17 mouse cellular contexts compared by ENCODE assay signal in the genomic region with DNA sequence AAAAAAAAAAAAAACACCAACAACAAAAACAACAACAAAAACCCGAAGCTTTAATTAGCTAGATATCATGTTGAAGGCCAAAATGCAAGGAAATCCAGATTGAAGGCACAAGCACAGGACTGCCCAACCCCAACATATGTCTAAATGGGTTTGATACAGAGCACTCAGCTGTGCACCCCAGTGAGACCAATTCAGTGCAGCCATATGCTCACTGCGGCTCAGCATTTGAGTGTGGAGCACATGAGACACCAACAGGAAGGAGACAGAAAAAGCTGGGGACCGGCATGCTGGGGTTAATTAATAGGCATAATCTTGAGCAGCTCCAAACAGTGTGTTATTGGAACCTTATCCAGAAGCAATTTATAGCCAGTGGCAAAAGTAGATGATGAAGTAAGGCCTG.
A peak's percentile ranks its signal among the peaks of the same experiment; 100 is the strongest.
DNase-seq lines count a peak whose midpoint lies in the region; ATAC-seq lines count a peak whose summit lies in the region.
"Had no signal": no experiment of that assay in that cellular context is flagged by ENCODE, and none has a peak within 500 bp of the region (broad histone marks: within the 10 kb centered on the region; RNA-seq: fewer than 3 reads in every experiment).

No protein-coding gene starts in this region.

- H3K36me3 ChIP-seq in hindbrain, embryonic 15.5 days: no peaks in the 10 kb centered on the region
- no peaks in the 10 kb centered on the region for H3K36me3 ChIP-seq in hindbrain, embryonic 11.5 days (ENCODE audit: control insufficient read depth, insufficient read depth, low read length)
- H3K36me3 ChIP-seq in neural tube, embryonic 14.5 days (ENCODE audit: control insufficient read depth, insufficient read depth, low read length): no peaks in the 10 kb centered on the region
- H3K36me3 ChIP-seq: G1E; heart, embryonic 10.5 days; limb, embryonic 10.5 days; liver, embryonic 13.5 days had no signal

- H3K4me3 ChIP-seq in hindbrain, embryonic 15.5 days: no peak overlapping the region
- no peak overlapping the region for H3K4me3 ChIP-seq in hindbrain, embryonic 11.5 days (ENCODE audit: low read depth, low read length)
- no peak overlapping the region for H3K4me3 ChIP-seq in neural tube, embryonic 14.5 days (ENCODE audit: low read depth, low read length)
- H3K4me3 ChIP-seq: heart, embryonic 10.5 days; limb, embryonic 10.5 days; liver, embryonic 13.5 days; megakaryocyte, embryonic 14.5 days had no signal

- no peak overlapping the region for H3K9ac ChIP-seq in hindbrain, embryonic 15.5 days
- H3K9ac ChIP-seq in hindbrain, embryonic 11.5 days (ENCODE audit: low read depth, low read length): no peak overlapping the region
- no peak overlapping the region for H3K9ac ChIP-seq in neural tube, embryonic 14.5 days (replicated peaks; ENCODE audit: low read depth, low read length)
- H3K9ac ChIP-seq: liver, embryonic 13.5 days had no signal

- no peak overlapping the region for H3K4me2 ChIP-seq in hindbrain, embryonic 15.5 days
- H3K4me2 ChIP-seq in hindbrain, embryonic 11.5 days (replicated peaks; ENCODE audit: low read depth, low read length): no peak overlapping the region
- no peak overlapping the region for H3K4me2 ChIP-seq in neural tube, embryonic 14.5 days (ENCODE audit: low read depth, low read length)
- H3K4me2 ChIP-seq: liver, embryonic 13.5 days had no signal

- no peaks in the 10 kb centered on the region for H3K4me1 ChIP-seq in hindbrain, embryonic 15.5 days (replicated peaks)
- H3K4me1 ChIP-seq in hindbrain, embryonic 11.5 days (replicated peaks; ENCODE audit: control insufficient read depth, insufficient read depth, low read length): no peaks in the 10 kb centered on the region; the same call in 1 of the 2 replicates
- no peaks in the 10 kb centered on the region for H3K4me1 ChIP-seq in neural tube, embryonic 14.5 days (ENCODE audit: control insufficient read depth, insufficient read depth, low read length)
- H3K4me1 ChIP-seq: heart, embryonic 10.5 days; limb, embryonic 10.5 days; liver, embryonic 13.5 days; megakaryocyte, embryonic 14.5 days had no signal

- no peaks in the 10 kb centered on the region for H3K9me3 ChIP-seq in hindbrain, embryonic 15.5 days
- no peaks in the 10 kb centered on the region for H3K9me3 ChIP-seq in hindbrain, embryonic 11.5 days (ENCODE audit: control insufficient read depth, low read length)
- no peaks in the 10 kb centered on the region for H3K9me3 ChIP-seq in neural tube, embryonic 14.5 days (ENCODE audit: control insufficient read depth, low read length)
- H3K9me3 ChIP-seq: G1E; heart, embryonic 10.5 days; limb, embryonic 10.5 days; liver, embryonic 13.5 days; megakaryocyte, embryonic 14.5 days had no signal

- H3K27me3 ChIP-seq in hindbrain, embryonic 15.5 days: no peaks in the 10 kb centered on the region
- H3K27me3 ChIP-seq in hindbrain, embryonic 11.5 days (ENCODE audit: control insufficient read depth, insufficient read depth, low read length): no peaks in the 10 kb centered on the region
- no peaks in the 10 kb centered on the region for H3K27me3 ChIP-seq in neural tube, embryonic 14.5 days (ENCODE audit: control insufficient read depth, insufficient read depth, low read length)
- H3K27me3 ChIP-seq: liver, embryonic 13.5 days; megakaryocyte, embryonic 14.5 days had no signal

- no peak for DNase-seq in hindbrain, embryonic 11.5 days (ENCODE audit: low spot score)
- peak; percentile 74 for DNase-seq in cerebellum, adult 11 months
- peak; percentile 72 for DNase-seq in cerebellum, adult 8-10 months
- DNase-seq in urinary bladder, postnatal 36 days (ENCODE audit: low spot score in 2 of 2): no peak
- DNase-seq: embryo, embryonic 11 days; gastrocnemius, postnatal 36 days; liver, embryonic 13.5 days; right cerebral cortex, postnatal 14 days had no signal

- H3K27ac ChIP-seq in hindbrain, embryonic 15.5 days (replicated peaks): no peak overlapping the region
- H3K27ac ChIP-seq in hindbrain, embryonic 11.5 days (ENCODE audit: low read depth, low read length): no peak overlapping the region
- no peak overlapping the region for H3K27ac ChIP-seq in neural tube, embryonic 14.5 days (ENCODE audit: low read depth, low read length)
- H3K27ac ChIP-seq: heart, embryonic 10.5 days; kidney, postnatal 0 days; limb, embryonic 10.5 days; liver, embryonic 13.5 days had no signal

- ATAC-seq in hindbrain, embryonic 15.5 days (ENCODE audit: low FRiP score, low read depth): peak; percentile 38; the same call in 1 of the 2 replicates
- ATAC-seq in hindbrain, embryonic 11.5 days (ENCODE audit: low FRiP score): no peak
- peak; percentile 68; the same call in 1 of the 2 replicates for ATAC-seq in neural tube, embryonic 14.5 days (ENCODE audit: low read depth)
- no peak for ATAC-seq in monocyte, adult 5-6 weeks (replicated peaks; ENCODE audit: insufficient number of reproducible peaks, low FRiP score, low TSS enrichment, poor library complexity, severe bottlenecking)
- ATAC-seq: intestine, embryonic 16.5 days had no signal

- WGBS in hindbrain, embryonic 15.5 days: 62% methylated on average over 3 of the region's 3 CpGs
- 85% methylated on average over 3 of the region's 3 CpGs for WGBS in hindbrain, embryonic 11.5 days
- WGBS in neural tube, embryonic 14.5 days: 63% methylated on average over 3 of the region's 3 CpGs

Comparison
In these comparisons a context has a peak if more than half of its experiments do, and no peak if none do; other contexts are left out.
1. ATAC-seq: peak in hindbrain, embryonic 15.5 days (single experiment) and neural tube, embryonic 14.5 days (single experiment); none in hindbrain, embryonic 11.5 days (single experiment) and monocyte, adult 5-6 weeks (single experiment).
2. DNase-seq: peak in cerebellum, adult 11 months (single experiment) and cerebellum, adult 8-10 months (single experiment); none in hindbrain, embryonic 11.5 days (single experiment) and urinary bladder, postnatal 36 days (0 of 2).